In the genomic region with DNA sequence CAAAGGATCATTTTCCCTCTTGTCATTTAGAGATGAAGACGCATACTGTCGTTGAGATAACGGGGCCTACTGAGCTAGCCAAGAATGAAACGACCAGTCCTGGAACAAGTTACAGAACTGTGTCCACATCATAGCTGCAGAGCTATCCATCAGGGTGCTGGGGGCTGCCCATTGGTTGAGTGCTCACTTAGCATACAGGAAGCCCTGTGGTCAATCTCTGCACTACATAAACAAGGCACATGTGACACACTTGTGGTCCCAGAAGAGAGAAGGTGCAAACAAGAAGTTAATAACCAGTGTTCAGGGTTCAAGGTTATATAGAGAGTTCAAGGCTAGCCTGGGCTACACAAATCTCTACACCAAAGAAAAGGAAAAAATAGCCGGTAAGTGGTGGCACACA, we compare ENCODE assay signal across 20 mouse cellular contexts. TPM values are rescaled to one million over a fixed set of nuclear protein-coding genes. Genes with fewer than 3 reads are reported as not detected.
DNase-seq lines count a peak whose midpoint lies in the region; ATAC-seq and TF ChIP-seq lines count a peak whose summit lies in the region.
"Had no signal": no experiment of that assay in that cellular context is flagged by ENCODE, and none has a peak within 500 bp of the region (broad histone marks: within the 10 kb centered on the region; RNA-seq: fewer than 3 reads in every experiment).

No protein-coding gene starts in this region.

- H3K4me1 ChIP-seq in kidney, embryonic 15.5 days = peaks cover 11% of the 10 kb centered on the region
- H3K4me1 ChIP-seq in ES-Bruce4 (ENCODE audit: control insufficient read depth, insufficient read depth, low read length) = peaks cover 3% of the 10 kb centered on the region
- H3K4me1 ChIP-seq: embryonic facial prominence, embryonic 15.5 days; midbrain, embryonic 10.5 days; neural tube, embryonic 13.5 days had no signal

- 79% methylated on average over 5 of the region's 5 CpGs for WGBS in kidney, embryonic 15.5 days

- no peak for TF ChIP-seq POLR2A in ES-Bruce4 (IDR thresholded peaks at IDR 0.05; ENCODE audit: insufficient read depth, low read length)

- no peaks in the 10 kb centered on the region for H3K9me3 ChIP-seq in kidney, embryonic 15.5 days (replicated peaks)
- no peaks in the 10 kb centered on the region for H3K9me3 ChIP-seq in ES-Bruce4 (replicated peaks; ENCODE audit: control insufficient read depth, insufficient read depth, low read length, poor library complexity, severe bottlenecking)
- H3K9me3 ChIP-seq: embryonic facial prominence, embryonic 15.5 days; heart, embryonic 10.5 days; midbrain, embryonic 10.5 days; neural tube, embryonic 13.5 days had no signal

- H3K27me3 ChIP-seq in kidney, embryonic 15.5 days = no peaks in the 10 kb centered on the region
- no peaks in the 10 kb centered on the region for H3K27me3 ChIP-seq in ES-Bruce4 (ENCODE audit: control insufficient read depth, insufficient read depth, low read length, poor library complexity, severe bottlenecking)
- H3K27me3 ChIP-seq: embryonic facial prominence, embryonic 15.5 days; neural tube, embryonic 13.5 days had no signal

- H3K4me2 ChIP-seq in kidney, embryonic 15.5 days = no peak overlapping the region
- H3K4me2 ChIP-seq: embryonic facial prominence, embryonic 15.5 days; liver, embryonic 11.5 days; neural tube, embryonic 13.5 days had no signal

- no peak overlapping the region for H3K4me3 ChIP-seq in kidney, embryonic 15.5 days (replicated peaks)
- H3K4me3 ChIP-seq in ES-Bruce4 (ENCODE audit: low read depth, low read length) = peak overlapping the region; percentile 8; the same call in 1 of the 2 replicates
- H3K4me3 ChIP-seq: embryonic facial prominence, embryonic 15.5 days; heart, embryonic 10.5 days; midbrain, embryonic 10.5 days; neural tube, embryonic 13.5 days had no signal

- H3K36me3 ChIP-seq in kidney, embryonic 15.5 days = peaks cover 20% of the 10 kb centered on the region
- no peaks in the 10 kb centered on the region for H3K36me3 ChIP-seq in ES-Bruce4 (ENCODE audit: control insufficient read depth, insufficient read depth, low read length, poor library complexity, severe bottlenecking)

- no peak for TF ChIP-seq CTCF in ES-Bruce4 (IDR thresholded peaks at IDR 0.05; ENCODE audit: low read depth, low read length)

- no peak for TF ChIP-seq EP300 in ES-Bruce4 (IDR thresholded peaks at IDR 0.05; ENCODE audit: insufficient read depth, low read depth, low read length)

- peak; percentile 40 for DNase-seq in adrenal gland, postnatal 14 days
- DNase-seq in adrenal gland, adult 2 months = no peak
- no peak for DNase-seq in kidney, adult 11 months
- peak; percentile 30 for DNase-seq in induced T-regulatory cell, adult 2 months (ENCODE audit: low read depth)
- DNase-seq in embryo, embryonic 11 days = no peak
- no peak for DNase-seq in layer of hippocampus, adult 9-11 months
- DNase-seq: cerebellum, adult 9-11 months; gastrocnemius, postnatal 36 days; lung, adult 18-20 months; spleen, adult 18-20 months; thymus, adult 2 months had no signal

- no peak overlapping the region for H3K9ac ChIP-seq in kidney, embryonic 15.5 days
- H3K9ac ChIP-seq in ES-Bruce4 (ENCODE audit: low read depth, poor library complexity, severe bottlenecking) = no peak overlapping the region
- H3K9ac ChIP-seq: embryonic facial prominence, embryonic 15.5 days; neural tube, embryonic 13.5 days had no signal

- peak overlapping the region; percentile 66 for H3K27ac ChIP-seq in kidney, embryonic 15.5 days
- H3K27ac ChIP-seq in ES-Bruce4 (ENCODE audit: insufficient read depth, low read length) = peak overlapping the region; percentile 85; the same call in 1 of the 2 replicates
- H3K27ac ChIP-seq: embryonic facial prominence, embryonic 15.5 days; heart, embryonic 10.5 days; midbrain, embryonic 10.5 days; neural tube, embryonic 13.5 days had no signal

- no peak for ATAC-seq in kidney, embryonic 15.5 days (replicated peaks; ENCODE audit: low FRiP score)
- ATAC-seq: CD4-positive, CD25-positive, alpha-beta regulatory T cell, adult 4 months; inflammation-experienced regulatory T-cells, adult 6 months had no signal

RNA-seq across cellular contexts. Expression of a gene that starts 16.7 kb away (rescaled TPM):
- 829 and 921 TPM in 2 replicates for total RNA-seq in adrenal gland, postnatal 14 days (2021)
- 1,000 to 10,000 TPM in 1 of 2 experiments, 100 to 1,000 TPM in 1; 736 to 1,496 TPM for total RNA-seq in adrenal gland, adult 2 months (2021)
- polyA plus RNA-seq in adrenal gland, adult 2 months (2012; rRNA removed) = 1,206 and 1,589 TPM in 2 replicates
- 275 and 297 TPM in 2 replicates for polyA plus RNA-seq in kidney, embryonic 15.5 days (2015; fragmentation: Nextera tagmentation; extraction: Ambion mirVana)
- polyA plus RNA-seq in ES-Bruce4 (2011; ENCODE audit: insufficient read depth, insufficient read length, low read depth, missing spikeins) = 794 and 868 TPM in 2 replicates

RNA-seq across cellular contexts. Expression of a gene that starts 40.2 kb away (rescaled TPM):
- total RNA-seq in adrenal gland, postnatal 14 days (2021) = 15.4 and 18.6 TPM in 2 replicates
- 10 to 100 TPM; 10.7 to 12.7 TPM for total RNA-seq in adrenal gland, adult 2 months (2021)
- 8.0 and 8.4 TPM in 2 replicates for polyA plus RNA-seq in adrenal gland, adult 2 months (2012; rRNA removed)
- polyA plus RNA-seq in kidney, embryonic 15.5 days (2015; fragmentation: Nextera tagmentation; extraction: Ambion mirVana) = 3.2 and 3.3 TPM in 2 replicates
- 0.18 and 0.24 TPM in 2 replicates for polyA plus RNA-seq in ES-Bruce4 (2011; ENCODE audit: insufficient read depth, insufficient read length, low read depth, missing spikeins)

RNA-seq across cellular contexts. Expression of a gene that starts 52.1 kb away (rescaled TPM):
- total RNA-seq in adrenal gland, postnatal 14 days (2021) = 22.6 and 30.2 TPM in 2 replicates
- total RNA-seq in adrenal gland, adult 2 months (2021) = 10 to 100 TPM; 20.6 to 30.1 TPM
- 33.1 and 39.0 TPM in 2 replicates for polyA plus RNA-seq in adrenal gland, adult 2 months (2012; rRNA removed)
- 26.9 and 30.0 TPM in 2 replicates for polyA plus RNA-seq in kidney, embryonic 15.5 days (2015; fragmentation: Nextera tagmentation; extraction: Ambion mirVana)
- 52.2 and 54.6 TPM in 2 replicates for polyA plus RNA-seq in ES-Bruce4 (2011; ENCODE audit: insufficient read depth, insufficient read length, low read depth, missing spikeins)

Comparison
In these comparisons a context has a peak if more than half of its experiments do, and no peak if none do; other contexts are left out.
1. DNase-seq: peak in adrenal gland, postnatal 14 days (single experiment) and induced T-regulatory cell, adult 2 months (single experiment); none in adrenal gland, adult 2 months (single experiment), kidney, adult 11 months (single experiment), embryo, embryonic 11 days (single experiment) and layer of hippocampus, adult 9-11 months (single experiment).